ENCODE assay signal across 10 mouse cellular contexts in the genomic region with DNA sequence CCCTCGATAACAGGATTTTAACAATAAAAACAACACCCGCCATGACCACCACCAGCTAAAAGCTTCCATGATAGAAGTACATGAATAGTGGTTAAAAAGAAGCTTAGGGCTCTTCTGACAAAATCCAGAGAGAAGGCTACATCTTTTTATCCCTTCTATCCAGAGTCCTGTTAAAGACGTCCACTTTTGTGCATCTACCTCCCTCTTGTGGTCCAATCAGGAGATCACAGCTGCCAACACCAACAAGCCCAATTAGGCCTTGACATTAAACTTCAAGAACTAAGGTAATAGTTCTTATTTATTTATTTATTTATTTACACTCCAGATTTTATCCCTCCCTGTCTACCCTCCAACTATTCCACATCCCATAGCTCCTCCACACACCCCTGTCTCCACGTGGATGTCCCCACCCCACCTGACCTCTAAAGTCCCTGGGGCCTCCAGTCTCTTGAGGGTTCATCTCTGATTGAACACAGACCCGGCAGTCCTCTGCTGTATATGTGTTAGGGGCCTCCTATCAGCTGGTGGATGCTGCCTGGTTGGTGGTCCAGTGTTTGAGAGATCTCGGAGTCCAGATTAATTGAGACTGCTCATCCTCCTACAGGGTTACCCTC. TPM values are rescaled to one million over a fixed set of nuclear protein-coding genes. Genes with fewer than 3 reads are reported as not detected.
A peak's percentile ranks its signal among the peaks of the same experiment; 100 is the strongest.
DNase-seq lines count a peak whose midpoint lies in the region; ATAC-seq and TF ChIP-seq lines count a peak whose summit lies in the region.
"Had no signal": no experiment of that assay in that cellular context is flagged by ENCODE, and none has a peak within 500 bp of the region (broad histone marks: within the 10 kb centered on the region; RNA-seq: fewer than 3 reads in every experiment).

No protein-coding gene starts in this region.

- WGBS in neural tube, embryonic 11.5 days: 50% methylated on average over 6 of the region's 6 CpGs
- 55% methylated on average over 6 of the region's 6 CpGs for WGBS in hindbrain, embryonic 16.5 days
- 51% methylated on average over 6 of the region's 6 CpGs for WGBS in midbrain, postnatal 0 days

- no peak overlapping the region for H3K4me2 ChIP-seq in neural tube, embryonic 11.5 days (ENCODE audit: low read depth)
- H3K4me2 ChIP-seq in hindbrain, embryonic 16.5 days (ENCODE audit: low read length): no peak overlapping the region
- H3K4me2 ChIP-seq in midbrain, postnatal 0 days (ENCODE audit: low read depth, low read length, poor library complexity, severe bottlenecking): no peak overlapping the region
- H3K4me2 ChIP-seq: embryonic facial prominence, embryonic 15.5 days had no signal

- H3K27me3 ChIP-seq in neural tube, embryonic 11.5 days (ENCODE audit: control insufficient read depth, insufficient read depth, low read length): no peaks in the 10 kb centered on the region
- no peaks in the 10 kb centered on the region for H3K27me3 ChIP-seq in hindbrain, embryonic 16.5 days (replicated peaks; ENCODE audit: control insufficient read depth, insufficient read depth, low read length)
- no peaks in the 10 kb centered on the region for H3K27me3 ChIP-seq in midbrain, postnatal 0 days (ENCODE audit: insufficient read depth, low read length)
- H3K27me3 ChIP-seq: embryonic facial prominence, embryonic 15.5 days had no signal

- no peaks in the 10 kb centered on the region for H3K4me1 ChIP-seq in neural tube, embryonic 11.5 days (ENCODE audit: control insufficient read depth, insufficient read depth, low read length)
- H3K4me1 ChIP-seq in cortical plate, adult 2 months (ENCODE audit: control insufficient read depth, insufficient read depth, low read length): no peaks in the 10 kb centered on the region
- no peaks in the 10 kb centered on the region for H3K4me1 ChIP-seq in hindbrain, embryonic 16.5 days (ENCODE audit: control insufficient read depth, insufficient read depth, low read depth, low read length)
- no peaks in the 10 kb centered on the region for H3K4me1 ChIP-seq in midbrain, postnatal 0 days (ENCODE audit: insufficient read depth, low read length)
- H3K4me1 ChIP-seq: embryonic facial prominence, embryonic 15.5 days had no signal

- no peak for ATAC-seq in neural tube, embryonic 11.5 days (ENCODE audit: insufficient read depth, low FRiP score, low TSS enrichment)
- peak; percentile 43 for ATAC-seq in activated CD4-positive, CD25-positive, alpha-beta regulatory T cell, adult 4 months
- peak; percentile 76 for ATAC-seq in hindbrain, embryonic 16.5 days
- peak; percentile 44; the same call in 1 of the 2 replicates for ATAC-seq in midbrain, postnatal 0 days (ENCODE audit: low FRiP score)

- peak; percentile 32 for DNase-seq in neural tube, embryonic 11.5 days (ENCODE audit: low spot score)
- no peak for DNase-seq in neural tube, embryonic 10.5 days (ENCODE audit: extremely low spot score, low spot score)
- DNase-seq in left cerebral cortex, postnatal 4 days: peak; percentile 43
- DNase-seq in midbrain, postnatal 0 days (ENCODE audit: low spot score): peak; percentile 80
- DNase-seq in gastrocnemius, adult 8-10 months (ENCODE audit: low spot score in 2 of 2): no peak

- H3K9ac ChIP-seq in neural tube, embryonic 11.5 days (ENCODE audit: low read length): no peak overlapping the region
- no peak overlapping the region for H3K9ac ChIP-seq in hindbrain, embryonic 16.5 days (ENCODE audit: low read depth, low read length)
- H3K9ac ChIP-seq in midbrain, postnatal 0 days (replicated peaks; ENCODE audit: low read length, poor library complexity, severe bottlenecking): no peak overlapping the region
- H3K9ac ChIP-seq: embryonic facial prominence, embryonic 15.5 days had no signal

- H3K36me3 ChIP-seq in neural tube, embryonic 11.5 days (ENCODE audit: control insufficient read depth, insufficient read depth, low read length): no peaks in the 10 kb centered on the region
- H3K36me3 ChIP-seq in hindbrain, embryonic 16.5 days (ENCODE audit: control insufficient read depth, insufficient read depth, low read length): no peaks in the 10 kb centered on the region
- no peaks in the 10 kb centered on the region for H3K36me3 ChIP-seq in midbrain, postnatal 0 days (ENCODE audit: insufficient read depth, low read length)
- H3K36me3 ChIP-seq: embryonic facial prominence, embryonic 15.5 days had no signal

- intact Hi-C loops in left cerebral cortex, postnatal 4 days (cut with DNase I): loop anchor here (2.0 kb wide), 1 partner anchor 106 kb away; no protein-coding TSS in a partner anchor

- H3K4me3 ChIP-seq in neural tube, embryonic 11.5 days (ENCODE audit: low read depth, low read length): no peak overlapping the region
- H3K4me3 ChIP-seq in cortical plate, adult 2 months (ENCODE audit: insufficient read depth, low read length): no peak overlapping the region
- H3K4me3 ChIP-seq in hindbrain, embryonic 16.5 days (ENCODE audit: low read length): no peak overlapping the region
- no peak overlapping the region for H3K4me3 ChIP-seq in midbrain, postnatal 0 days (ENCODE audit: low read depth, low read length)
- H3K4me3 ChIP-seq: embryonic facial prominence, embryonic 15.5 days; megakaryocyte, embryonic 14.5 days had no signal

- TF ChIP-seq CTCF in cortical plate, adult 2 months (IDR thresholded peaks at IDR 0.05; ENCODE audit: extremely low read depth, insufficient read depth, low read length): peak; percentile 90
- peak; percentile 91 for TF ChIP-seq CTCF in midbrain, postnatal 0 days (IDR thresholded peaks at IDR 0.05)

- H3K27ac ChIP-seq in neural tube, embryonic 11.5 days (ENCODE audit: low read depth, low read length): no peak overlapping the region
- no peak overlapping the region for H3K27ac ChIP-seq in cortical plate, adult 2 months (ENCODE audit: insufficient read depth, low read length)
- no peak overlapping the region for H3K27ac ChIP-seq in hindbrain, embryonic 16.5 days (ENCODE audit: low read depth, low read length)
- no peak overlapping the region for H3K27ac ChIP-seq in midbrain, postnatal 0 days (ENCODE audit: low read depth, low read length)
- H3K27ac ChIP-seq: embryonic facial prominence, embryonic 15.5 days had no signal

- no peaks in the 10 kb centered on the region for H3K9me3 ChIP-seq in neural tube, embryonic 11.5 days (ENCODE audit: control insufficient read depth, low read length)
- no peaks in the 10 kb centered on the region for H3K9me3 ChIP-seq in hindbrain, embryonic 16.5 days (ENCODE audit: control insufficient read depth, low read length)
- H3K9me3 ChIP-seq in midbrain, postnatal 0 days (ENCODE audit: low read length): no peaks in the 10 kb centered on the region
- H3K9me3 ChIP-seq: embryonic facial prominence, embryonic 15.5 days; megakaryocyte, embryonic 14.5 days had no signal

- TF ChIP-seq POLR2A in cortical plate, adult 2 months (IDR thresholded peaks at IDR 0.05; ENCODE audit: extremely low read depth, insufficient read depth, low read length): no peak

RNA-seq across cellular contexts. Expression of gene Nrd1, which starts 23.9 kb away (rescaled TPM):
- polyA plus RNA-seq in neural tube, embryonic 11.5 days (2014; fragmentation: Nextera tagmentation; extraction: Ambion mirVana): 61.3 and 63.8 TPM in 2 replicates
- 10 to 100 TPM; 44.1 to 47.8 TPM for polyA plus RNA-seq in activated CD4-positive, CD25-positive, alpha-beta regulatory T cell, adult 4 months (2017; shearing (Covaris generic))
- 152 and 158 TPM in 2 replicates for polyA plus RNA-seq in cortical plate, adult 2 months (2012; rRNA removed)
- polyA plus RNA-seq in hindbrain, embryonic 16.5 days (2015; fragmentation: Nextera tagmentation; extraction: Ambion mirVana): 69.8 and 69.9 TPM in 2 replicates
- 100 to 1,000 TPM; 157 TPM for total RNA-seq in left cerebral cortex, postnatal 4 days (2021)
- 63.8 and 64.6 TPM in 2 replicates for total RNA-seq in midbrain, postnatal 0 days (2014; rRNA removed)
- polyA plus RNA-seq in midbrain, postnatal 0 days (2015; fragmentation: Nextera tagmentation; extraction: Ambion mirVana): 46.0 and 61.4 TPM in 2 replicates
- total RNA-seq in gastrocnemius, adult 8-10 months (2022): 100 to 1,000 TPM; 134 to 179 (median 159) TPM

Comparison
In these comparisons a context has a peak if more than half of its experiments do, and no peak if none do; other contexts are left out.
1. DNase-seq: peak in neural tube, embryonic 11.5 days (single experiment), left cerebral cortex, postnatal 4 days (single experiment) and midbrain, postnatal 0 days (single experiment); none in neural tube, embryonic 10.5 days (single experiment) and gastrocnemius, adult 8-10 months (0 of 2).